9 mouse cellular contexts compared by ENCODE assay signal in the genomic region with DNA sequence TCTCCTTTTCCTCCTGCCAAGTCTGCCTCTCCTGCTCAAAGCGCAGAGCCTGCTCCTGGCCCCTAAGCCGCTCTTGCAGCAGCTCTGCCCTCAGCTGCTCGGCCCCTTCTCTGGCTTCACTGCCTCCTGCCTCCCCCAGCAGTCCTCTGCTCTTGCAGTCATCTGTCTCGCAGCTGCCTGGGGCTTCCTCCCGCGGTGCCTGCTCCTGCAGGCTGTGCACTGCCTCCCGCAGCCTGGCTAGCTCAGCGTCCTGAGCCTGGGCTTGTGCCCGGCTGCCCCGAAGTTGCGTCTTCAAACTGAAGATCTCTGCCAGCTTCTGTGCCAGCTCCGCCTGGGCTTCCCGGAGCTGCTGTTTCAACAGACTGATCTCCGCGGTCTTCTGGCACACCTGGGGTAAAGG. TPM values are rescaled to one million over a fixed set of nuclear protein-coding genes. Genes with fewer than 3 reads are reported as not detected.
DNase-seq lines count a peak whose midpoint lies in the region; ATAC-seq and TF ChIP-seq lines count a peak whose summit lies in the region.
"Had no signal": no experiment of that assay in that cellular context is flagged by ENCODE, and none has a peak within 500 bp of the region (broad histone marks: within the 10 kb centered on the region; RNA-seq: fewer than 3 reads in every experiment).

No protein-coding gene starts in this region.

- peak; percentile 79 for DNase-seq in gastrocnemius, adult 2 months
- no peak for DNase-seq in gastrocnemius, postnatal 4 days (ENCODE audit: low spot score in 2 of 2)
- no peak for DNase-seq in liver
- peak; percentile 48 for DNase-seq in gastrocnemius, postnatal 25 days
- peak; percentile 70 to 74 for DNase-seq in thymus, postnatal 10 days (ENCODE audit: low spot score in 2 of 2)
- DNase-seq in frontal cortex, postnatal 14 days (ENCODE audit: low spot score in 2 of 2): no peak
- no peak for DNase-seq in embryo, embryonic 10 days (ENCODE audit: low spot score)

- no peak overlapping the region for H3K9ac ChIP-seq in liver, embryonic 16.5 days (ENCODE audit: low read depth, low read length)
- H3K9ac ChIP-seq: neural tube, embryonic 13.5 days had no signal

- peak overlapping the region; percentile 72 for H3K27ac ChIP-seq in gastrocnemius, adult 2 months
- peak overlapping the region; percentile 43; the same call in 1 of the 2 replicates for H3K27ac ChIP-seq in liver, embryonic 16.5 days (ENCODE audit: low read length)
- H3K27ac ChIP-seq: neural tube, embryonic 13.5 days had no signal

- no peak for ATAC-seq in liver, embryonic 16.5 days (ENCODE audit: low read depth)

- H3K9me3 ChIP-seq in liver, embryonic 16.5 days (replicated peaks; ENCODE audit: control insufficient read depth, low read length): no peaks in the 10 kb centered on the region
- H3K9me3 ChIP-seq: neural tube, embryonic 13.5 days had no signal

- WGBS in liver, embryonic 16.5 days (ENCODE audit: insufficient replicate concordance): 45% methylated on average over 15 of the region's 15 CpGs

- peaks cover 3% of the 10 kb centered on the region; the same call in 1 of the 2 replicates for H3K27me3 ChIP-seq in liver, embryonic 16.5 days (ENCODE audit: control insufficient read depth, insufficient read depth, low read depth, low read length)
- H3K27me3 ChIP-seq: neural tube, embryonic 13.5 days had no signal

- no peak overlapping the region for H3K4me2 ChIP-seq in liver, embryonic 16.5 days (ENCODE audit: low read depth, low read length)
- H3K4me2 ChIP-seq: neural tube, embryonic 13.5 days had no signal

- no peaks in the 10 kb centered on the region for H3K4me1 ChIP-seq in liver, embryonic 16.5 days (ENCODE audit: control insufficient read depth, low read depth, low read length)

- H3K4me3 ChIP-seq in gastrocnemius, adult 2 months: peak overlapping the region; percentile 64
- H3K4me3 ChIP-seq in liver, embryonic 16.5 days (ENCODE audit: low read depth, low read length): no peak overlapping the region
- H3K4me3 ChIP-seq: neural tube, embryonic 13.5 days had no signal

- intact Hi-C loops in gastrocnemius, adult 2 months (cut with DNase I): no loop called here

- no peaks in the 10 kb centered on the region for H3K36me3 ChIP-seq in liver, embryonic 16.5 days (ENCODE audit: control insufficient read depth, insufficient read depth)

- TF ChIP-seq CTCF in gastrocnemius, adult 2 months (IDR thresholded peaks at IDR 0.05): no peak

RNA-seq across cellular contexts. Expression of a gene that starts 6.9 kb away (rescaled TPM):
- 1 to 10 TPM; 2.7 to 4.2 TPM for total RNA-seq in gastrocnemius, adult 2 months (2021)
- 10 to 100 TPM; 20.9 to 22.7 TPM for total RNA-seq in gastrocnemius, postnatal 4 days (2021)
- 2.8 and 3.9 TPM in 2 replicates for polyA plus RNA-seq in liver, embryonic 16.5 days (2015; fragmentation: Nextera tagmentation; extraction: Ambion mirVana)
- total RNA-seq in gastrocnemius, postnatal 25 days (2021): 1 to 10 TPM; 2.9 to 3.8 TPM

RNA-seq across cellular contexts. Expression of a gene that starts 7.0 kb away (rescaled TPM):
- total RNA-seq in gastrocnemius, adult 2 months (2021): under 1 TPM; 0.20 to 0.31 TPM
- 1 to 10 TPM; 1.1 to 1.6 TPM for total RNA-seq in gastrocnemius, postnatal 4 days (2021)
- 0.44 and 0.46 TPM in 2 replicates for polyA plus RNA-seq in liver, embryonic 16.5 days (2015; fragmentation: Nextera tagmentation; extraction: Ambion mirVana)
- total RNA-seq in gastrocnemius, postnatal 25 days (2021): under 1 TPM; 0.20 to 0.32 TPM

RNA-seq across cellular contexts. Expression of a gene that starts 8.1 kb away (rescaled TPM):
- total RNA-seq in gastrocnemius, adult 2 months (2021): 10 to 100 TPM; 11.4 to 11.6 TPM
- total RNA-seq in gastrocnemius, postnatal 4 days (2021): 10 to 100 TPM; 20.9 to 23.0 TPM
- polyA plus RNA-seq in liver, embryonic 16.5 days (2015; fragmentation: Nextera tagmentation; extraction: Ambion mirVana): 16.6 and 17.7 TPM in 2 replicates
- total RNA-seq in gastrocnemius, postnatal 25 days (2021): 10 to 100 TPM in 1 of 2 experiments, 1 to 10 TPM in 1; 9.3 to 12.3 TPM

RNA-seq across cellular contexts. Expression of a gene that starts 24.2 kb away (rescaled TPM):
- 10 to 100 TPM; 24.9 to 25.7 TPM for total RNA-seq in gastrocnemius, adult 2 months (2021)
- total RNA-seq in gastrocnemius, postnatal 4 days (2021): 10 to 100 TPM; 35.4 to 37.3 TPM
- polyA plus RNA-seq in liver, embryonic 16.5 days (2015; fragmentation: Nextera tagmentation; extraction: Ambion mirVana): 69.5 and 79.3 TPM in 2 replicates
- total RNA-seq in gastrocnemius, postnatal 25 days (2021): 10 to 100 TPM; 19.3 to 23.6 TPM

RNA-seq across cellular contexts. Expression of a gene that starts 37.1 kb away (rescaled TPM):
- 100 to 1,000 TPM in 1 of 2 experiments, 10 to 100 TPM in 1; 95.0 to 112 TPM for total RNA-seq in gastrocnemius, adult 2 months (2021)
- total RNA-seq in gastrocnemius, postnatal 4 days (2021): 100 to 1,000 TPM; 218 to 241 TPM
- 130 and 132 TPM in 2 replicates for polyA plus RNA-seq in liver, embryonic 16.5 days (2015; fragmentation: Nextera tagmentation; extraction: Ambion mirVana)
- total RNA-seq in gastrocnemius, postnatal 25 days (2021): 100 to 1,000 TPM; 102 to 105 TPM

Comparison
In these comparisons a context has a peak if more than half of its experiments do, and no peak if none do; other contexts are left out.
1. DNase-seq: peak in gastrocnemius, adult 2 months (single experiment), gastrocnemius, postnatal 25 days (single experiment) and thymus, postnatal 10 days (2 of 2); none in gastrocnemius, postnatal 4 days (0 of 2), liver (single experiment), frontal cortex, postnatal 14 days (0 of 2) and embryo, embryonic 10 days (single experiment).
2. RNA of a gene that starts 6.9 kb away (total RNA-seq): 20.9 to 22.7 TPM in gastrocnemius, postnatal 4 days; 2.7 to 4.2 TPM in gastrocnemius, adult 2 months and 2.9 to 3.8 TPM in gastrocnemius, postnatal 25 days; every median in the first group is over 4 times any median in the second.